7 mouse cellular contexts compared by ENCODE assay signal in the genomic region with DNA sequence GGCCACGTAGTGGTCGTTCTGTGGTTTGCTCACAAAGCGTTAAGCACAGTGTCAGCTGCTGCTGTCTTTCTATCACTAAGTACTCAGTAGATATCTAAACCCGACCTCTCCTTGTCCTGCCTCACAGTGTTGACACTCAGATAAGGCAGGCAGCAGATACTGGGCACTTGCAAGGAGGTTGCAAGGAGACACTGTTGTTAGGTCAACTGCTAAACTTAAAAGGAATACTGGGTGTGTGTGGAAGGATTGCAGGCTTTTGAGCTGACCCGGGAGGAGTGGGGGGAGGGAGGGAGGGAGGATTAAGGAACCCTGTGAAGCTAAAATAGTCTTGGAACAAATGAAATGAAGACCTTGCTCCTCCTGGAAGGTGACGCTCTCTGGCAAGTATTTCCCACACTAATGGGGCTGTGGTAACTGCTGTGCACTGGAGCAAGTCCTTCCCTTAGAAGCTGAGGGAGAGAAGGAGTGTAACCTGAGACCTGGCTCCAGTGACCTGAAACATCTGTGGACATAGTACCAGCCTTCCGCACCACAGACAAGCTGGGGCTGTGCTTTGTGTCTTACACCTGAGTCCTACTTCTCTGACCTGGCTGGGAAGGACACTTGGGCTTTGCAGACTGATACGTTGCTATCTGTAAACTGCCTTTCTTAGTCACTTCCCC. TPM values are rescaled to one million over a fixed set of nuclear protein-coding genes. Genes with fewer than 3 reads are reported as not detected.
DNase-seq lines count a peak whose midpoint lies in the region; ATAC-seq and TF ChIP-seq lines count a peak whose summit lies in the region.

No protein-coding gene starts in this region.

- no peaks in the 10 kb centered on the region for H3K36me3 ChIP-seq in MEL (ENCODE audit: control insufficient read depth in 1 of 2, insufficient read depth in 2 of 2, low read length in 2 of 2)
- no peaks in the 10 kb centered on the region for H3K36me3 ChIP-seq in limb, embryonic 12.5 days

- DNase-seq in 3134 (ENCODE audit: extremely low read depth, insufficient read length, low spot score) (peak; percentile 37), MEL (ENCODE audit: low read depth, low spot score) (peak; percentile 24)
- DNase-seq in gastrocnemius, postnatal 14 days, result peak; percentile 38
- DNase-seq in adrenal gland, adult 8-10 months, result no peak
- DNase-seq in layer of hippocampus, postnatal 25 days (ENCODE audit: extremely low spot score in 1 of 2, low spot score in 1 of 2), result no peak

- WGBS in limb, embryonic 12.5 days, result 18% methylated on average over 8 of the region's 8 CpGs

- peak; percentile 14 to 61; a peak in 1 of 4 replicates for TF ChIP-seq EP300 in MEL (IDR thresholded peaks at IDR 0.05; ENCODE audit: low read depth in 1 of 2, low read length in 2 of 2)

- H3K4me2 ChIP-seq in limb, embryonic 12.5 days, result no peak overlapping the region

- H3K9me3 ChIP-seq in MEL (replicated peaks; ENCODE audit: insufficient read depth, low read length), result no peaks in the 10 kb centered on the region
- no peaks in the 10 kb centered on the region for H3K9me3 ChIP-seq in limb, embryonic 12.5 days

- no peak for TF ChIP-seq RAD21 in MEL (IDR thresholded peaks at IDR 0.05; ENCODE audit: low read depth, low read length)

- TF ChIP-seq CTCF in MEL (IDR thresholded peaks at IDR 0.05 in 2 of 3, conservative IDR thresholded peaks at IDR 0.05 in 1 of 3; ENCODE audit: control insufficient read depth in 1 of 3, insufficient read depth in 1 of 3, low read depth in 2 of 3, low read length in 3 of 3, poor library complexity in 1 of 3, severe bottlenecking in 1 of 3), result no peak

- H3K4me1 ChIP-seq in MEL (ENCODE audit: control insufficient read depth in 1 of 2, insufficient read depth in 2 of 2, low read length in 2 of 2), result peaks cover 5 to 17% of the 10 kb centered on the region in 2 experiments; a peak in 3 of 4 replicates
- peaks cover 32% of the 10 kb centered on the region for H3K4me1 ChIP-seq in limb, embryonic 12.5 days (replicated peaks)

- H3K27ac ChIP-seq in MEL (ENCODE audit: control insufficient read depth, low read depth, low read length), result no peak overlapping the region
- peak overlapping the region; percentile 77 for H3K27ac ChIP-seq in limb, embryonic 12.5 days

- no peaks in the 10 kb centered on the region for H3K27me3 ChIP-seq in MEL (ENCODE audit: control insufficient read depth in 1 of 2, insufficient read depth in 2 of 2, low read length in 2 of 2)
- no peaks in the 10 kb centered on the region for H3K27me3 ChIP-seq in limb, embryonic 12.5 days

- intact Hi-C loops in gastrocnemius, postnatal 14 days (cut with DNase I; ENCODE audit: low total_unique reads), result no loop called here

- peak; percentile 60 for ATAC-seq in limb, embryonic 12.5 days (ENCODE audit: insufficient number of reproducible peaks, insufficient read depth, low FRiP score, low TSS enrichment, low read depth)
- ATAC-seq in granulocyte monocyte progenitor cell, adult 5-6 weeks (replicated peaks; ENCODE audit: poor library complexity, severe bottlenecking), result no peak

- H3K79me2 ChIP-seq in MEL (ENCODE audit: control insufficient read depth, insufficient read depth, low read length, poor library complexity), result no peaks in the 10 kb centered on the region

- no peak for TF ChIP-seq POLR2A in MEL (IDR thresholded peaks at IDR 0.05; ENCODE audit: control insufficient read depth in 1 of 2, insufficient read depth in 1 of 2, low read depth in 1 of 2, low read length in 2 of 2, poor library complexity in 1 of 2)

- H3K9ac ChIP-seq in MEL (ENCODE audit: control insufficient read depth, low read depth, low read length, poor library complexity, severe bottlenecking), result no peak overlapping the region
- H3K9ac ChIP-seq in limb, embryonic 12.5 days (replicated peaks), result no peak overlapping the region

- H3K4me3 ChIP-seq in MEL (ENCODE audit: control insufficient read depth in 1 of 2, insufficient read depth in 1 of 2, low read depth in 2 of 2, low read length in 2 of 2), result no peak overlapping the region
- no peak overlapping the region for H3K4me3 ChIP-seq in limb, embryonic 12.5 days (replicated peaks)

TF ChIP-seq in MEL, 35 proteins besides CTCF, POLR2A, EP300 and RAD21:
- TF ChIP-seq GATA1 (IDR thresholded peaks at IDR 0.05; ENCODE audit: low read depth, low read length) (0 out of 2 replicates have a peak, but pooled peaks have one; percentile 25), TCF12 (IDR thresholded peaks at IDR 0.05; ENCODE audit: low read depth, low read length) (peak; percentile 48; the same call in 1 of the 2 replicates), UBTF (IDR thresholded peaks at IDR 0.05; ENCODE audit: borderline replicate concordance, insufficient read depth, low read depth, low read length) (no peak)

RNA-seq across cellular contexts. Expression of gene Tpm1, which starts 28.6 kb away (rescaled TPM):
- total RNA-seq in MEL (2012; rRNA removed), result 38.2 and 56.5 TPM in 2 replicates
- polyA plus RNA-seq in MEL (2012; ENCODE audit: insufficient read depth in 1 of 2, insufficient read length in 2 of 2, low read depth in 1 of 2, low replicate concordance in 2 of 2, missing spikeins in 1 of 2), result 100 to 1,000 TPM in 1 of 2 experiments, not detected in 1; 113 TPM
- over 10,000 TPM; 23,393 to 24,139 TPM for total RNA-seq in gastrocnemius, postnatal 14 days (2021)
- 555 and 579 TPM in 2 replicates for polyA plus RNA-seq in limb, embryonic 12.5 days (2016; fragmentation: Nextera tagmentation; extraction: Ambion mirVana)
- 100 to 1,000 TPM; 153 to 277 (median 212) TPM for total RNA-seq in adrenal gland, adult 8-10 months (2022)
- total RNA-seq in granulocyte monocyte progenitor cell, adult 5-6 weeks (2014; fragmentation: Nextera tagmentation), result 25.8 and 42.1 TPM in 2 replicates
- total RNA-seq in granulocyte monocyte progenitor cell, adult 5-6 weeks (2017), result 54.2 and 57.0 TPM in 2 replicates
- total RNA-seq in layer of hippocampus, postnatal 25 days (2021), result 100 to 1,000 TPM; 246 to 257 TPM

Comparison
In these comparisons a context has a peak if more than half of its experiments do, and no peak if none do; other contexts are left out.
1. DNase-seq: peak in 3134 (single experiment), MEL (single experiment) and gastrocnemius, postnatal 14 days (single experiment); none in adrenal gland, adult 8-10 months (single experiment) and layer of hippocampus, postnatal 25 days (0 of 2).
2. RNA of gene Tpm1, which starts 28.6 kb away (total RNA-seq): 23,393 to 24,139 TPM in gastrocnemius, postnatal 14 days; 246 to 257 TPM in layer of hippocampus, postnatal 25 days, 153 to 277 TPM in adrenal gland, adult 8-10 months, 25.8 to 57.0 TPM in granulocyte monocyte progenitor cell, adult 5-6 weeks and 38.2 to 56.5 TPM in MEL; every median in the first group is over 10 times any median in the second.